Mouse (Mus musculus): ENCODE data around the gene Arhgef25.

Arhgef25 gene

DNA sequence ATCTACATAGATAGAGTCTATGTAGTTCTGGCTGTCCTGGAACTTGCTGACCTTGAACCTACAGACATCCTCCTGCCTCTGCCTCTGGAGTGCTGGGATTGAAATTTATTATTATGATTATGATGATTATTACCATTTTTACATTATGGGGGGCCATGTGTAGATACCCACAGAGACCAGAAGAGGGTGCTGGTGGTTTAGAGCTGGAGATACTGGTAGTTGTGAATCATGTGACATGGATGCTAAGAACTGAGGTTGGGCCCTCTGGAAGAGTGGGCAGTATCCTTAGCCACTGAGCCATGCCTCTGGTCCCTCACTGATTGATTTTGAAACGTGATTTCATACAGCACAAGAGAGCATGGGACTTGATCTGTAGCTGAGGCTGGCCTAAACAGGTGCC, 3.4 kb downstream of the Arhgef25 start:
- DNase-seq (ENCODE audit: low read depth, low spot score): peak; percentile 55

DNA sequence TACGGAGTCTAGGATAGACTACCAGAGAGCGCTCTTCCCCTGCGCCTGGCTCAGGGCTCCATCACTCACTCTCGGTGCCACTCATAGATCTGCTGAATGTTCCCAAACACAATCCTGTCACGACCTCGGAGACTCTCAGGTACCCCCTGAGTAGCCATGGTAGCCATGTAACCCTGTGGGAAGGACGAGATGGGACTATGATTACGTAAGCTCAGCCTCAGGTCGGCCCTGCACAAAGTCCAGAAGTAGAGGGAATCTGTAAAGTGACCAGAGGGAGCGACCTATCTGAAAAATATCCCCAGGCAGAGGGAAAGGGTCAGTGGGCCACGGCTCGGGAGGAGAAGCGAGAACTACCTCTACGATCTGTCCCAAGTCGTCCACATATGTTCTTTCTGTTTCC, 4.4 kb downstream of the Arhgef25 start:
- no peak for DNase-seq (ENCODE audit: low read depth, low spot score)

DNA sequence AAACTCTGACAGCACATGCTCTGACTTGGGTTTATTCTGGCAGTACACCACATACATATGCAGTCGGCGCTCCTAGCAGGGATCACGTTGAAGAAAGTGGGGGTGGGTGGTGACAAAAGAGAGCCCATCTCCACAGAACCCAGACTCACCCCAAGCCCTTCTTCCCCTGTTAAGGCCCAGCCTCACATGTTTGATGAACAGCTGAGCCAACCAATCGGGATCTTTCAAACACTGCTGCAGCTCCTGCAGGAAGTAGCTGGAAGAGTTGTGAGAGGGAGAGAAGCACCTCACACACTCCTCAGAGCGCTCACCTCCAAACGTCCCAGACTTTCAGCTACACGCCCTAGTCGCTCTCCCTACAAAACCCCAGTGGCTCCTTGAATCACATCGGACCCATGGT, 4.8 kb downstream of the Arhgef25 start:
- DNase-seq (ENCODE audit: low read depth, low spot score): no peak

DNA sequence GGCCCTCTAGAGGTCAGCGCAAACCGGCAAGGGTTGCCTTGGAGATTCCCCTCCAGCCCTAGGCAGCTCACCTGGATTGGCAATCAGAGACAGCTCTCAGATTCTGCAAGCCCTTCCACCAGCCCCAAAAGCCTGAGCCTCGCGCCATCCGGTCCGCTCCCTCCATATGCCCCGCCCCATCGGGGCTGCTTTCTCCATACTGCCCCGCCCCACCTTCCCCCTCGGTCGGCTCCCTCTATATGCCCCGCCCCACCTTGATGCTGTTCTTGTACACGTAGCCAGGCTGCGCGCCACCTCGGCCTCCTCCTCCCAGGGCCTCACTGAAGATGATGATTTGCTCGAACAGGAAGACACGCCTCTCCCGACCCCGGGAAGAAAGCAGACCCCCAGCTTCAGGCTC, 6.1 kb downstream of the Arhgef25 start:
- DNase-seq (ENCODE audit: low read depth, low spot score): no peak

DNA sequence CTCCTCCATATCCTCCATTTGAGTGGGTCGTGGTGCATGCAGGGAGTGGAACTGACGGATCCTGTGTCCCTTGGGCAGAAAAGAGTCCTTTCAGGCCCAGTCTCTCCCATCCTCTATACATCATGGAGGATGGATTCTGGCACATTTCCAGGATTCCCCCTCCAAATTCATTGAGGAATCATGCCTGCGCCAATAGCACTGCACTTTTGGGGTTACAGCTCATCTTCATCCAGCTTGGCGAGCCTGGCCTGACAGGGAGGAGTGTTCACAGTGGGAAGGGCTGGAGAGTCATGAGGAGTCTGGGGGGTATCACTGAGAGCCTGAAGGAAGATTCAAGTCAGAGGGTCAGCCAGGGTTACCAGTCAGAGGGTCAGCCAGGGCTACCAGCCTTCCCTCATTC, 7.3 kb downstream of the Arhgef25 start:
- no peak for DNase-seq (ENCODE audit: low read depth, low spot score)

DNA sequence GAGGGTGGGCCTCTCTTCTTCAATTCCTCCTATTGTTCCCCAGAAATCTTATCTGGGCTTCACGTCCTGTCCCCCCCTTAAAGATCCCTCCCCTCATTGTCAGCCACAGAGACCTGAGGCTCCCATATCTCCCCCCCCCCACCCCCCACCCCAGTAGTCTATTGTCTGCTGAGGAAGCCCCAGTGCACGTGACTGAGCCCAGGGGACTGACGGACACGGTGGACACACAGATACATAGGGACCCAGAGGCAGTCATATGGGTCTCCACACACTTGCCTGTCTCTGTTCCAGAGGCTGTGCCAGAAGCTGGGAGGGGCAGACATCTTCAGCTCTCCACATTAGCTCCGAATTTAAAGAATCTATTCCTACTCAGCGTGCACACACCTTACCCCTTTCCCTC, 8.3 kb downstream of the Arhgef25 start:
- no peak for DNase-seq (ENCODE audit: low read depth, low spot score)

DNA sequence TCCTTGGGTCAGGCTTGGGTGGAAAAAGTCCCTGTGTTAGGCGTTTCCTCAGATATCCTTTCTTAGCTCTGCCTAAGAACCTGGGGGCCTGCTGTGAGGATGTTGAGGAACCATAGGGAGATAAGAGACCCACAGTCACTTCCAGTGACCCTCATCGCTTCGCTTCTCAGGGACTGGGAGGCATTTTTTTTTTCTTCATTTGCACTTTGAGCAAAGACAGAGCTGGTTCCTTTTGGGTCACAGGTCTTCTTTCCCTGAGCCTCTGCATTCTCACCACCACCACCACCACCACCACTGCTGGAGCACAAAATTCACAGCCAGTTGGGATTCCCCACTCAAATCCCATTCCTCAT, 9.2 kb downstream of the Arhgef25 start:
- DNase-seq (ENCODE audit: low read depth, low spot score): no peak

DNA sequence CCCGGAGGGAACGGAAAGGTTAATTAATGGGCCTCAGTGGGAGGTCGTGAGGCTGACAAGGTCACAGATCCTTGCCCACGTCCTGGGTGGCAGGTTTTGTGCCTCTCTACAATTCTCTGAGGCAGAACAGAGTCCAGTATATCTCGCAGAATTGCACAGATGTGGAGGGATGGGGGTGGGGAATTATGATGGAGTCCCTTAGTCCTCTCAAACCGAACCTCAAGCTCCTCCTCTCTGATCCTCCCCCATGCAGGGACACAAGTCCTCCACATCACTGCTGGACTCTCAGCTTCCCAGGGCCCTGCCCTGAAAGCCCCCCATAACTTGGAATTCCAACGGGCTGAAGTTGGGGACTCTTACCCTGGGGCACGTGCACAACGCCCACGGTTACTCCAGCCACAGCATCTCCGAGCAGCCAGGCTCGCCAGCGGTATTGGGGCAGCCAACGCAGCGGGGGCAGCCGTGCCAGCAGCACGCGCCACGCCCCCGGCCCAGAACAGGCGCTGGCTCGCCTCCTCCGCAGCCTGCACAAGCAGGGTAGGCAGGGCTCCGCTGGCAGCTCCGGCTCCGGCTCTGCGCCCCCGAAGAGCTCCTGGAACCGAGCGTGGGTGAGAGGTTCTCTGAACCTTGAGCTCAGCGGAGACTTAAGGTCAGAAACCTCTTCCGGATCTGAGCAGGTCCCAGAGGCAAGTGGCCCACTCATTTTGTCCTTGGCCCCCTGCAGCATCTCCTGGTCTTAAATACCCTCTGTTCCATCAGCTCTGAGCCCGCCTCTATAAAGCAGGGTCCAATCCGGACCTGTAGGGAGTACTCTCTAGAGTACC, 9.8 kb downstream of the Arhgef25 start, which contains the start of gene Slc26a10:
Gene Slc26a10 (minus strand): TSS at position 775 of the 824 bp plus-strand sequence.
- DNase-seq (ENCODE audit: low read depth, low spot score): no peak

DNA sequence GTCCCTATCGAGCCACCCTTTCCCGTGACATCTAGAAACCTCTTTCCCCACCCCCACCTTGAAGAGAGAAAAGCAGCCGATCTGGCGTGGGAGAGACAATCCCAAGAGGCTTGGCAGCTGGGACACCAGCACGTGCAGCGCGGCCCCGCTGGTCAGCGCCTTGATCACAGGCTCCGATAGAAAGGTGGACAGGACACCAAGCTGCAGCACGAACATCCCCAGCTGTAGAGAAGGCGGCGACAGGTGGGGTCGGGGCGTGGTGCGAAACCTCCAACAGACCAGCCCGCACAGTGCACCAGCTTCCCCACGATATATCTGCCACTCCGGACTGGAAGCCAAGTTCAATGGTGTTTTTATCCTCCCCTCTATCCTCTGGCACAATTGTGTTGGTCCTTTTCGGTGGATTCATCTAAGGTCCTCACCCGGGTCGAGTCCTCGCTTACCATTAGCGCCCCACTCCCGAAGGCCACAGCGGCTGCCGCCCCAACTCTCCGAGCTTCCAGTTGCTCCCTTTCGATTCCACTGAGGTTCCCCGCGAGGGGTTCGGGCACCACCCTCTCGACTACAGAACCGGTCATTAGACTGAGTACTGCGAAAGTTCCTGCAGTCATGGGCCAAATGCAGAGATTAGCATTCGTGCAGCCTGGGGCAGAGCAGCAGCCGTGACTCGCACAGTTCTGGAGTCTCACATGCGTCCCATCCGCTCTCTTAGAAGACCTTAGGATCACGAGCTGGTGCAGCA, 11.4 kb downstream of the Arhgef25 start:
- DNase-seq (ENCODE audit: low read depth, low spot score): no peak

DNA sequence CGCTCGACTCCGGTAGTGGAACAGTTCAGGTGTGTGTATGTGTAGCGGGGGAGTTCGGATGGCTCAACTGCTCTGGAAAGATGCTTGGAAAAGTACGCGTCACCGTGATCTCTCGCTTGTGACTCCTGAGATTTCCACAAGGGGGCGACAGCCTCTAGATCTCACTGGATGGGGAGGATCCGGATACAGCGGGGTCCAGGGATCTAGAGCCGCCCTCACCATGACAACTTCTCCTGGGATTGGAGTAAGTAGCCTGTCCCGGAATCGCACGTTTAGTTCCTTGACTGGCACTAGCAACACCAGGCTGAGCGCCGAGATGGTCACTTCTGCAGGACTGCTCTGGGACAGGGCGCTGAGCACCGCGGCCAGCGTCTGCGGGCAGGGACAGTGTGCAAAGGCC, 12.2 kb downstream of the Arhgef25 start:
- DNase-seq (ENCODE audit: low read depth, low spot score): no peak

DNA sequence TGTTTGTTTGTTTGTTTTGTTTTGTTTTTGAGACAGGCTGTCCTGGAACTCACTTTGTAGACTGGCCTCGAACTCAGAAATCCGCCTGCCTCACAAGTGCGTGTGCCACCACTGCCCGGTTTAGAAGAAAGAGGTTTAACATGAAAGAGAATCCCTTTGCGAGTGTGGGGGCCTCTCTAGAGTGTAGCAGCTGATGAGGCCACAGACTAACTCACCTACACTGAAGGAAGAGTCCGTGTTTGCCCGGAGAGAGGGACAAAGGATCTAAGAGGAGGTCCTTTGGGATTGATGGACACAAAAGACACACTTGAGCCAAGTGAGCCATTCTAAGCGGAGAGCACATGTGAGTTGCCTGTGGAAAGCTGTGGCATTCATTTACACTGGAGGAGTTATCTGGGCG, 12.6 kb downstream of the Arhgef25 start:
- no peak for DNase-seq (ENCODE audit: low read depth, low spot score)

DNA sequence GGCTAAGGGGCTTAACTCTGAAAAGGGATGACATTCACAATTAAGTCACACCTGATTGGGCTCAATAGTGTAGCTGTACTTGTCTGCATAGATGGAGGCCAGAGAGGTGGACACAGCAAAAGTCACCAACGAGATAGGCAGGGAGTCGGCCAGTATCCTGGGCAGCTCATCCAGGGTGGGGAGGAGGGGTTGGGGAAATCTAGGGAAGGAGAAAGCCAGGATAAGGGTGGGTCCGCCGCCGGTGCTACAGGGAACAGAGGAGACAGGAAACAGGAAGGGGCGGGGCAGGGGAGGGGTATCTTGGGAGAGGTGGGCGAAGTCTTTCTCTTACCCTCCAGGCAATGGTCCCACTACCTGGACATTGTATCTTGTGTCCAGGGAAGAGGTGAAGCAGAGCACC, 13.1 kb downstream of the Arhgef25 start:
- no peak for DNase-seq (ENCODE audit: low read depth, low spot score)

DNA sequence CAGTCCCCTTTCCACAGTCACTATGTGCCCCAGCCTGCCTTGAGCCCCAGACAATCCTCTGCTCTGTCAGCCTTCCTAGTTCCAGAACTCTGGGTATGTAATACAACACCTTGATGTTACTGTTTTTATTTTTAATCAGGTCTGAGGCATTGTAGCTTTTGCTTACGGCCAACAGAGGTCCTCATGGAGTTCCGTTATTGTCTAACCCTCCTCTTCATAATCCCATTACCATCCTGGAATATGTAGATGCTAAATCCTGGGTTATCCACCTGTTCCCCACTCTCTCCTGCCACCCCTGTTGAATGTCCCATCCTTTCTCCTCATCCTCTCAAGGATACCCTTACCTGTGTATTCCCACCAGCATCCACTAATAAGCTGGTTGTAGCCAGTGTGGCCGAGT, 13.7 kb downstream of the Arhgef25 start:
- DNase-seq (ENCODE audit: low read depth, low spot score): no peak

DNA sequence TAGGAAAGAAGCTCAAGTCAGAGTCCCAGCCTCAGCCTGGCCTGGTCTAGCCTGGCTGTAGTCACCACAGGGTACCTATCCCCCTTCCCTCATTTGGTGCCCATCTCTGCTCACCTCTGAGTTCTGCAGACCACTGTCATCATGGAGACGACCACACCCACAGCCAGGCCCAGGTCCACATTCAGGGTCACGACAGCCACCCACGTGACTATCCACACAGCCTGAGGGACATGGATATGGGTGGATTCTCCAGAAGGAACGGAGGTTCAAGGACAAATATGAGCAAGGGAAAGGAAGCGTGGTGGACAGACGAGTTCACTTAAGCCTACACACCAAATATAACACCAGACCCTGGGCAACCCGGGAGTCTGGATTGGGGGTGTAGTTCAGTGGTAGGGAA, 15.7 kb downstream of the Arhgef25 start:
- DNase-seq (ENCODE audit: low read depth, low spot score): no peak

DNA sequence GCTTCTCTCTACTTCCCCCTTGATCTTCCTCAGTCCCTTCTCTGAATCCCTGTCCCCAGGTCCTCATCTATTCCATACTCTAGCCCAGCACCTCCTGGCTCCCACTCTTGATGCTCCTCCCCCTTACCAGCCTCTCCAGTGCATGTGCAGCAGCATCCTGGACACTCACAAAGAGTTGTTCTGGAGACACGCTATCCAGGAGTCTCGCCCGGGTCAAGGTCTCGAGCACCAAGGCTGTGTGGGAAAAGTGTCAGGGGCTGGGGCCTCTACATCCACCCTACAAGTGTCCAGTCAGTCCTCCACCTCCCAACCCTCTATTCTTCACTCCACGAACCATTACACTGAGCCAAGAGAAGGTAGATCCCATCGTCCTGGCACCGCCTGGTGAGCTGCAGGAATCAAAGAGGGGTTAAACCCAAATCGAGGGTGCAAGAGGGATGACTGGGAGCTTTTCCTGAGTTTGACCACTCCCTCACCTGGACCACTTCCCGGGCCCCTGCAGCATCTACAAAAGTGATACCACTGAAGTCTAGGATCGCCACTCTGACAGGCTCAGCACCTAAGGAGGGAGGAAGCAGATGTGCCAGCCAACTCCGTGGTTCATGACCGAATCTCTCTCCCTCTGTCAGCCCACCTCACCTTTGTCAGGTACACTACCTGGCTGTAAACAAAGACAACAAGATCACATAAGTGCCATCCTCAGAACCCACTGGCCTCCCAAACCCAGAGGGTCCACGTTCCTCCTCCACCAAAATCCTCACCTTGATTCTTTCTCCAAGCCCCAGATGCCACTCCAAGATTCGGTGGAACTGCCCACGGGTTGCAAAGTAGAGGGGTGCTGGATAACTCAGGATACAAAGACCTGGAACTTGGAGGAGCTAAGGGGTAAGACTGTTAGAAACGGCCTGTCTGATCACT, 16.5 kb downstream of the Arhgef25 start:
- no peak for DNase-seq (ENCODE audit: low read depth, low spot score)

DNA sequence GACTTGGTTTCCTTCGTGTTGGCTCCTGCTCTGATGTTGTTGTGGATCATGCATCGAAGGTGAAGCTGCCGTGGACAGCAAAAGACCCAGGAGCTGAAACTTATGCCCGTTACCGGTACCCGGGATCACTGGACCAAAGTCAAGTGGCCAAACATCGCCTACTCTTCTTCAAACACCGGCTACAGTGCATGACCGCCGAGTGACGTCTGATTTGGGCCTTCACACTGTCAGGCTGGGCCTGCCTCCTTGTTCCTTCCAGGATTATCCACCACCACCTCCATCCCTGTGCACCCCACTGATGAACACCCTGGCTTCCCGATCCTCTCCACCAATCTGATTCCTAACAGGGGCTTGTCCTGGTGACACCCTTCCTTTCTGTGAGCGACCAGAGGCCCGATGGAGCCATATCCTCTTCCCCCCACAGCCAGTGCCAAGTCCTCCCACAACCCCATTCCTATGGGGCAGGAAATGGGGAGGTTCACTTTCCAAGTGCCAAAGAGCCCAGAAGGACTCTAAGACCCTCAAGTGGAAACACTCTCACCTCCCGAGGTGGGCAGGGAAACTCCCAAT, 18.2 kb downstream of the Arhgef25 start:
- DNase-seq (ENCODE audit: low read depth, low spot score): no peak

DNA sequence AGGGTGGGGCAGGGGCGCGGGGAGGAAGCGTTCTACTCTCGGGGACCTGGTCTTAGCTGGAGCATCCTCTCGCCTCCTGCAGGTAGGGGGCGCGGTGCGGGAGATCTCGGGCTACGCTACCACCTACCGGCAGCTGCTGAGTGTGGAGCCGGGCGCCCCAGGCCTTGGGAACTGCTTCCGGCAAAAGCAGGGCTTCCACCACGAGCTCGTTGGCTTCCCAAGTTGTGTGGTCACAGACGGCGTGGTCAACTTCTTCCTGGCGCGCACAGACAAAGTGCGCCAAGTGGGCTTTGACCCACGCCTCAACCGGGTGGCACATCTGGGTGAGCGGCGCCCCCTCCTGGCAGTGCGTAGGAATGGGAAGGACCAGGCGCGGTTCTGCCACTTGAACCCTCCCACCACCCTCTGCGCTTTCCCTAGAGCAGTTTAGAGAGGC, 19.0 kb downstream of the Arhgef25 start:
- peak; percentile 92 for DNase-seq (ENCODE audit: low read depth, low spot score)

DNA sequence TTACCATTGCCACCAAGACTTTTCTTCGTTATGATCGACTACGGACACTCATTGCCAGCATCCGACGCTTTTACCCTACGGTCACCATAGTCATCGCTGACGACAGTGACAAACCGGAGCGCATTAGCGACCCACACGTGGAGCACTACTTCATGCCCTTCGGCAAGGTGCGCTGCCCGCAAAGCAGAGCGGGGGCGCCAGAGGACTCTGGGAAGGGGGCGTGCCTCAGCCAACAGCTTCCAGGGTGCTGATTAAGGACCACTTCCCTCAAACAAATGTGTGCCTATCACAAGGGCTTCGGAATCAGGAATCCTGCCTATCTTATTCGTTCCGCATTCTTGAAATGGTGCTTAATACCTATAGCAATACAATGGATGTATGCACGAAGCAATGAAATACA, 19.9 kb downstream of the Arhgef25 start:
- DNase-seq (ENCODE audit: low read depth, low spot score): no peak

DNA sequence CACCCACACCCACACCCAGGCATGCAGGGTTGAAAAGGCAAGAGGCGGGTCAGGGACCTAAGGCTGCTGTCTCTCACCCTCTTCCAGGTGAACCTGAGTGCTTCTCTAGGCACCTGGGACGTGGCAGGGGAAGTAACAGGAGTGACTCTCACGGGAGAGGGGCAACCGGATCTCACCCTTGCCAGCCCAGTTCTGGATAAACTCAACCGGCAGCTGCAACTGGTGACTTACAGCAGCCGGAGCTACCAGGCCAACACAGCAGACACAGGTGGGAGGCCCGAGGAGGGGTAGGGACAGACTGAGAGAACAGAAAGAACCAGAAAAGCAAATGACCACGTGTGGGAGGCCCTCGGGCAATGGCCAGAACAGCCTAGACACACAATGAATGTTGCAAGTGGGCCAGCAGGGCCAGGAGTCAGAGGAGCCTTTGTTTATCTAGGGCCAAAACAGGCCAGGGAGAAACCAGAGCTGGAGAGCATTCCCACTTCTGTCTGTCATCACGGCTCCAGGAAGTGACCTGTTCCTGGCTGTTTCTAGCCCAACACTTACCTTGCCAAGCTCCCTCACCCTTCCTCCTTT, 22.2 kb downstream of the Arhgef25 start:
- DNase-seq (ENCODE audit: low read depth, low spot score): no peak

DNA sequence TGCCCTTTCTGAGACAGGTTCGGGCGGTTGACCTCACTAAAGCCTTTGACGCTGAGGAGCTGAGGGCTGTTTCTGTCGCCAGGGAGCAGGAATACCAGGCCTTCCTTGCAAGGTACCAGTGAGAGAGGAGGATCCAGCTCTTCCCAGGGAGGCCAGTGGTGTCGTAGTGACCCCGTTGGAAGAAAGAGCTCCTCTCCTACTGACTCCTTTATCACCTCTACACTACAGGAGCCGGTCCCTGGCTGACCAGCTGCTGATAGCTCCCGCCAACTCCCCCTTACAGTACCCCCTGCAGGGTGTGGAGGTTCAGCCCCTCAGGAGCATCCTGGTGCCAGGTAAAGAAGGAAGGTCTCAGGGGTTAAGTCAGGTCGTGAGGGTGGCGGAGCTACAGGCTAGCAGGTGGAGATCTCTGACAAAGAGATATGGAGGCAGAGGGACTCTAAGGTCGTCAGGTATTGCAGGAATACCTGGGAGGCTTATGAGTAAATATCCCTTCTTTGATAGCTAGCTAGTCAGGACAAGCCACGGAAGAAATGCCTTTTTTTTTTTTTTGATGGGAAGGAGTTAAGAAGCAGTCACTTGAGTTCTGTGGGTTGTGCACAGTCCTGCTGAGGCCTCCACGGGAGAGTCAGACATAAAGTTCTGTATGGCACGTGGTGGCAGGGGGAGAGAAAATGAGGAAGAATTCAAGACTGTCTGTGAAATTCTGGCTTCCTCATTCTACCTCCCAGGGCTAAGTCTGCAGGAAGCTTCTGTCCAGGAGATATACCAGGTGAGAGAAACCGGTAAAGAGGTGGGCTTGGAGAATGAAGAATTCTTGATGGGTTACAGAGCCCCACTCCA, 22.9 kb downstream of the Arhgef25 start:
- DNase-seq (ENCODE audit: low read depth, low spot score): no peak

DNA sequence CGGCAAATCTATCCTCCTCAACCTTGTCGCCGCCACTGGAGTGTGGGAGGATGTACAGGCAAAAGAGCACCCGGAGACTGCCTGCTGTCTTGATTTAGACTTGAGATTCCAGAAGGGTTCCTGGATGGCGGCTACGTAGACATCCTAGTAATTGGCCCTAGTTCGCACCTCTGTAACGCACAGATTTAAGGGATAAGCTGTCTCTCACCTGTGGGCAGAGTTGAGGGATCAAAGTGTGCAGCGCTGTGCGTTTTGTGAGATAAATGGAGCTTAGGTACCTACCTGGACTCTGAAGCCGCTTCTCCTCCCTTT, 23.5 kb downstream of the Arhgef25 start:
- DNase-seq (ENCODE audit: low read depth, low spot score): no peak
